In genomic region chr10:69351842-69352211, GRCm38 (mm10) we compare ENCODE assay signal across 8 mouse cellular contexts. TPM values are rescaled to one million over a fixed set of nuclear protein-coding genes. Genes with fewer than 3 reads are reported as not detected.
DNase-seq lines count a peak whose midpoint lies in the region; ATAC-seq and TF ChIP-seq lines count a peak whose summit lies in the region.

No protein-coding gene starts in this region.

- DNase-seq in heart, adult 9 months (ENCODE audit: low spot score in 2 of 2), result no peak
- no peak for DNase-seq in CH12.LX (ENCODE audit: extremely low read depth)
- DNase-seq in forebrain, embryonic 11.5 days (ENCODE audit: low spot score), result no peak
- no peak for DNase-seq in liver, embryonic 13.5 days
- no peak for DNase-seq in left cerebral cortex, postnatal 25 days (ENCODE audit: low spot score in 2 of 2)
- no peak for DNase-seq in cerebellum, adult 18-20 months

- no peak for ATAC-seq in heart, embryonic 11.5 days (replicated peaks; ENCODE audit: insufficient number of reproducible peaks, low FRiP score, low TSS enrichment)
- ATAC-seq in forebrain, embryonic 11.5 days (replicated peaks; ENCODE audit: low FRiP score), result no peak
- ATAC-seq in liver, embryonic 13.5 days (ENCODE audit: low read depth), result no peak
- no peak for ATAC-seq in inflammation-experienced regulatory T-cells, adult 6 months

- peak overlapping the region; percentile 89 for H3K4me2 ChIP-seq in heart, embryonic 11.5 days
- H3K4me2 ChIP-seq in CH12.LX (ENCODE audit: insufficient read depth, low read depth, poor library complexity, severe bottlenecking), result peak overlapping the region; percentile 94
- peak overlapping the region; percentile 86 for H3K4me2 ChIP-seq in forebrain, embryonic 11.5 days (ENCODE audit: low read depth, low read length, severe bottlenecking)
- H3K4me2 ChIP-seq in liver, embryonic 13.5 days, result peak overlapping the region; percentile 89

- in situ Hi-C loops in CH12.LX (cut with MboI; ENCODE audit: low pct_ligation_motif_present, low pct_unique_long_range_greater_than_20kb, low sequenced_read_pairs), result no loop called here

- H3K4me3 ChIP-seq in heart, embryonic 11.5 days (ENCODE audit: low read depth, low read length), result peak overlapping the region; percentile 98
- peak overlapping the region; percentile 67 to 96 (median 87) for H3K4me3 ChIP-seq in CH12.LX (replicated peaks in 1 of 3; ENCODE audit: low read depth in 2 of 3, low read length in 2 of 3, poor library complexity in 1 of 3)
- H3K4me3 ChIP-seq in forebrain, embryonic 11.5 days (ENCODE audit: low read depth, low read length), result peak overlapping the region; percentile 92
- H3K4me3 ChIP-seq in liver, embryonic 13.5 days (replicated peaks), result peak overlapping the region; percentile 97

- H3K27ac ChIP-seq in heart, embryonic 11.5 days (ENCODE audit: low read depth, low read length), result peak overlapping the region; percentile 87
- H3K27ac ChIP-seq in CH12.LX (ENCODE audit: insufficient read depth, low read depth), result no peak overlapping the region
- H3K27ac ChIP-seq in forebrain, embryonic 11.5 days (ENCODE audit: low read depth, low read length), result no peak overlapping the region
- peak overlapping the region; percentile 89 for H3K27ac ChIP-seq in liver, embryonic 13.5 days

- no peak for TF ChIP-seq POLR2A in CH12.LX (IDR thresholded peaks at IDR 0.05; ENCODE audit: low read depth, low read length)

- no peak for TF ChIP-seq EP300 in CH12.LX (IDR thresholded peaks at IDR 0.05; ENCODE audit: low read length)

- TF ChIP-seq CTCF in CH12.LX (conservative IDR thresholded peaks at IDR 0.05 in 1 of 2, IDR thresholded peaks at IDR 0.05 in 1 of 2; ENCODE audit: low read depth in 2 of 2, low read length in 2 of 2), result no peak

- H3K4me1 ChIP-seq in heart, embryonic 11.5 days (ENCODE audit: control insufficient read depth, insufficient read depth, low read length), result peaks cover 22% of the 10 kb centered on the region
- H3K4me1 ChIP-seq in CH12.LX (ENCODE audit: control insufficient read depth in 1 of 2, insufficient read depth in 2 of 2), result peaks cover 7 to 39% of the 10 kb centered on the region in 2 experiments
- peaks cover 16% of the 10 kb centered on the region for H3K4me1 ChIP-seq in forebrain, embryonic 11.5 days (replicated peaks; ENCODE audit: control insufficient read depth, insufficient read depth, low read length)
- peaks cover 49% of the 10 kb centered on the region for H3K4me1 ChIP-seq in liver, embryonic 13.5 days (replicated peaks)

- no peak for TF ChIP-seq RAD21 in CH12.LX (IDR thresholded peaks at IDR 0.05; ENCODE audit: low read depth, low read length)

- H3K36me3 ChIP-seq in heart, embryonic 11.5 days (ENCODE audit: control insufficient read depth, insufficient read depth, low read length), result peaks cover 12% of the 10 kb centered on the region
- peaks cover 26 to 40% of the 10 kb centered on the region in 2 experiments for H3K36me3 ChIP-seq in CH12.LX (replicated peaks in 1 of 2; ENCODE audit: control insufficient read depth in 1 of 2, insufficient read depth in 1 of 2, low read length in 1 of 2)
- peaks cover 16% of the 10 kb centered on the region for H3K36me3 ChIP-seq in forebrain, embryonic 11.5 days (ENCODE audit: control insufficient read depth, insufficient read depth, low read length)
- H3K36me3 ChIP-seq in liver, embryonic 13.5 days, result peaks cover 44% of the 10 kb centered on the region

- peaks cover 58% of the 10 kb centered on the region for H3K79me2 ChIP-seq in CH12.LX (replicated peaks; ENCODE audit: control insufficient read depth, extremely low read depth, insufficient read depth, poor library complexity, severe bottlenecking)

- H3K9ac ChIP-seq in heart, embryonic 11.5 days (ENCODE audit: low read depth, low read length), result peak overlapping the region; percentile 98
- peak overlapping the region; percentile 97 for H3K9ac ChIP-seq in CH12.LX (ENCODE audit: insufficient read depth, low read depth)
- peak overlapping the region; percentile 98 for H3K9ac ChIP-seq in forebrain, embryonic 11.5 days (ENCODE audit: low read length)
- peak overlapping the region; percentile 99 for H3K9ac ChIP-seq in liver, embryonic 13.5 days

- 0% methylated on average over 11 of the region's 11 CpGs for WGBS in heart, embryonic 11.5 days (ENCODE audit: insufficient replicate concordance)
- WGBS in forebrain, embryonic 11.5 days, result under 1% methylated on average over 11 of the region's 11 CpGs
- under 1% methylated on average over 11 of the region's 11 CpGs for WGBS in liver, embryonic 13.5 days (ENCODE audit: insufficient replicate concordance)

- dilution Hi-C loops in CH12.LX (cut with MboI; ENCODE audit: extremely low pct_ligation_motif_present, extremely low pct_unique_long_range_greater_than_20kb, low sequenced_read_pairs), result no loop called here

- H3K27me3 ChIP-seq in heart, embryonic 11.5 days (ENCODE audit: control insufficient read depth, insufficient read depth, low read length), result no peaks in the 10 kb centered on the region
- no peaks in the 10 kb centered on the region for H3K27me3 ChIP-seq in CH12.LX (replicated peaks)
- H3K27me3 ChIP-seq in forebrain, embryonic 11.5 days (ENCODE audit: control insufficient read depth, insufficient read depth, low read length), result no peaks in the 10 kb centered on the region
- H3K27me3 ChIP-seq in liver, embryonic 13.5 days, result no peaks in the 10 kb centered on the region

- intact Hi-C loops in left cerebral cortex, postnatal 25 days (cut with DNase I), result no loop called here

- H3K9me3 ChIP-seq in heart, embryonic 11.5 days (replicated peaks; ENCODE audit: control insufficient read depth, low read length), result no peaks in the 10 kb centered on the region
- no peaks in the 10 kb centered on the region for H3K9me3 ChIP-seq in CH12.LX (replicated peaks; ENCODE audit: low read length)
- H3K9me3 ChIP-seq in forebrain, embryonic 11.5 days (ENCODE audit: control insufficient read depth, low read length), result no peaks in the 10 kb centered on the region
- no peaks in the 10 kb centered on the region for H3K9me3 ChIP-seq in liver, embryonic 13.5 days (replicated peaks)

TF ChIP-seq in CH12.LX, 34 proteins besides CTCF, POLR2A, EP300 and RAD21:
- TF ChIP-seq MAFK (IDR thresholded peaks at IDR 0.05; ENCODE audit: insufficient replicate concordance, low read length), result no peak
- no peak for TF ChIP-seq PAX5 (IDR thresholded peaks at IDR 0.05; ENCODE audit: low read length)
- no peak for TF ChIP-seq TBP (conservative IDR thresholded peaks at IDR 0.05; ENCODE audit: low read depth, low read length)
- TF ChIP-seq ZNF384 (IDR thresholded peaks at IDR 0.05; ENCODE audit: low read depth, low read length), result no peak
- TF ChIP-seq ZMIZ1 (IDR thresholded peaks at IDR 0.05; ENCODE audit: low read depth, low read length), result no peak
- no peak for TF ChIP-seq KAT2A (IDR thresholded peaks at IDR 0.05; ENCODE audit: insufficient replicate concordance, low read length)
- no peak for TF ChIP-seq MYC (IDR thresholded peaks at IDR 0.05; ENCODE audit: low read depth, low read length)
- TF ChIP-seq USF1 (IDR thresholded peaks at IDR 0.05; ENCODE audit: low read depth, low read length), result no peak
- TF ChIP-seq ZC3H11A (IDR thresholded peaks at IDR 0.05; ENCODE audit: low read depth, low read length), result no peak
- TF ChIP-seq HCFC1 (IDR thresholded peaks at IDR 0.05; ENCODE audit: low read depth, low read length), result no peak

RNA-seq across cellular contexts. Expression of gene Cdk1, which starts 0.9 kb away (rescaled TPM):
- 372 and 388 TPM in 2 replicates for polyA plus RNA-seq in heart, embryonic 11.5 days (2014; fragmentation: Nextera tagmentation; extraction: Ambion mirVana)
- total RNA-seq in CH12.LX (2012; rRNA removed) (244 and 294 TPM in 2 replicates), CH12.LX (2014; rRNA removed) (768 and 838 TPM in 2 replicates)
- 203 and 221 TPM in 2 replicates for polyA plus RNA-seq in CH12.LX (2012; ENCODE audit: insufficient read length, low read depth)
- polyA plus RNA-seq in forebrain, embryonic 11.5 days (2014; fragmentation: Nextera tagmentation; extraction: Ambion mirVana), result 446 and 479 TPM in 2 replicates
- 343 and 345 TPM in 2 replicates for polyA plus RNA-seq in liver, embryonic 13.5 days (2015; fragmentation: Nextera tagmentation; extraction: Ambion mirVana)
- under 1 TPM; 0.73 to 0.87 TPM for total RNA-seq in left cerebral cortex, postnatal 25 days (2021)
- 100 to 1,000 TPM in 1 of 3 experiments, 10 to 100 TPM in 2; 10.6 to 131 (median 15.8) TPM for polyA plus RNA-seq in inflammation-experienced regulatory T-cells, adult 6 months (2017; shearing (Covaris generic))

RNA-seq across cellular contexts. Expression of gene Ank3, which starts 46.7 kb away (rescaled TPM):
- 48.9 and 55.7 TPM in 2 replicates for polyA plus RNA-seq in heart, embryonic 11.5 days (2014; fragmentation: Nextera tagmentation; extraction: Ambion mirVana)
- total RNA-seq in CH12.LX (2012; rRNA removed) (3.9 and 4.7 TPM in 2 replicates), CH12.LX (2014; rRNA removed) (4.5 and 6.2 TPM in 2 replicates)
- polyA plus RNA-seq in CH12.LX (2012; ENCODE audit: insufficient read length, low read depth), result 6.9 and 8.3 TPM in 2 replicates
- 42.5 and 44.5 TPM in 2 replicates for polyA plus RNA-seq in forebrain, embryonic 11.5 days (2014; fragmentation: Nextera tagmentation; extraction: Ambion mirVana)
- 5.6 and 7.0 TPM in 2 replicates for polyA plus RNA-seq in liver, embryonic 13.5 days (2015; fragmentation: Nextera tagmentation; extraction: Ambion mirVana)
- 100 to 1,000 TPM; 497 to 550 TPM for total RNA-seq in left cerebral cortex, postnatal 25 days (2021)
- under 1 TPM in 2 of 3 experiments, not detected in 1; 0.58 to 0.98 TPM for polyA plus RNA-seq in inflammation-experienced regulatory T-cells, adult 6 months (2017; shearing (Covaris generic))

Comparison
In these comparisons a context has a peak if more than half of its experiments do, and no peak if none do; other contexts are left out.
1. H3K27ac ChIP-seq: peak in heart, embryonic 11.5 days (single experiment) and liver, embryonic 13.5 days (single experiment); none in CH12.LX (single experiment) and forebrain, embryonic 11.5 days (single experiment).
2. Peak in every context shown above with its lines, with median percentiles within 50 percentile points of each other: H3K4me2 ChIP-seq, H3K4me3 ChIP-seq and H3K9ac ChIP-seq.